Mouse (Mus musculus): ENCODE measurements around the gene Cog6.
"Not testable (repeated sequence)": the region's sequence is repeated elsewhere in the genome, so short reads cannot be mapped to it uniquely, and the experiment has no call there.

The Cog6 gene

DNA sequence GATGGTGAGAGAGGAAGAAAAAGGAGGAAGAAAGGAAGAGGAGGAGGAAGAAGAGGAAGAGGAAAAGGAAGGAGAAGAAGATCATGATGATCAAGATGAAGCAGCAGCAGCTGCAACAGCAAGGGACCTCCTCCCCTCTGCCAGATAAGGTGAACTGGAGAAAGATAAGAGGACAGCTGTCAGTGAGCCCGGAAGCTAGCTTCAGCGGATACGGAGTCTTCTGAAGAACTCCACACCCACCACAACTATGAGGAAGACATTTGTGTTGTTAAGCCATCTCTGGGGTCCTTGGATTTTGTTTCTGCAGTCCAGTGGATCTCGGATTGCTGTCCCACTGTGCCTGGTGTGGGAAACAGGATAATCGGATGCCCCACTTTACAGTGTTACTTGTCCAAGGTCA, 15.4 kb upstream of the Cog6 start:
- DNase-seq (ENCODE audit: low read depth, low spot score), result no peak

DNA sequence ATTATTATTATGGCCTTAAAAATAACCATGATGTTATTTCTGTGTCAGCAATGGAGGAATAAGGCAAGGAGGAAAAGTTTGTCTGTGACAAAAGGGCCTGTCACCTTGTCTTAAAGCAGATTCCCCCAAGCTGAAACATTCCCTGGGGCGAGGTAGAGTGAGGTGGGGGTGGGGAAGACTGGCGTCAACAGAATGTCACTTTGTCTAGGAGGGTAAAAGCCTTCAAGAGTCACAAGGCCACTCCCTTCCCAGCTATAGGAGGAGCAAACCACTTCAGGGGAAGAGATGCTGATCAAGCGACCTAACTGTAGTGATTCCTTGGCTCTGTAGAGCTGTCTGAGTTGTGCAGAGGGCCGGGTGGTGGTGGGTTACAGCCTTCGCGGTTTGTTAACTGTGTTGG, 14.5 kb upstream of the Cog6 start:
- DNase-seq (ENCODE audit: low read depth, low spot score), result peak; percentile 53

DNA sequence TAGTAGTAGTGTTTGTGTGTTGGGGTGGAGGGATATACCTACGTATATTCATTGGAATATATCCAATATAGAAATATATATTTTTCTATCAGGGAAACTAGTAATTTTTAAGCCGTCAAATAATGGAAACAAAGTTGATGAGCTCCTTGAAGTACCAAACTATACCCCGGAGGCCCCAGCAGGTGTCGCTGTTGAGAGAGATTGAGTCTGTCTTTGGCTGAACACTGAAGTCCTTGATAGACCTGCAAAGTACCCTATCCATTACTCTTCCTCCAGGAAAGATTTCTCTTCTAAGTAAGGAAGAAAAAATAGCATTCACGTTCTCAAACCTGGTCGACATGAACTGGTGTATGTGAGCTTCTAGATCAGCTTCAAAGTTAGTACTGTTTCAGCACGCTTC, 12.0 kb upstream of the Cog6 start:
- DNase-seq (ENCODE audit: low read depth, low spot score), result peak; percentile 79

GRCm38 (mm10) chr3:53027333-53027732, 10.3 kb upstream of the Cog6 start:
- DNase-seq (ENCODE audit: low read depth, low spot score), result no peak

GRCm38 (mm10) chr3:53007411-53007810, 9.6 kb downstream of the Cog6 start:
- DNase-seq (ENCODE audit: low read depth, low spot score), result no peak

DNA sequence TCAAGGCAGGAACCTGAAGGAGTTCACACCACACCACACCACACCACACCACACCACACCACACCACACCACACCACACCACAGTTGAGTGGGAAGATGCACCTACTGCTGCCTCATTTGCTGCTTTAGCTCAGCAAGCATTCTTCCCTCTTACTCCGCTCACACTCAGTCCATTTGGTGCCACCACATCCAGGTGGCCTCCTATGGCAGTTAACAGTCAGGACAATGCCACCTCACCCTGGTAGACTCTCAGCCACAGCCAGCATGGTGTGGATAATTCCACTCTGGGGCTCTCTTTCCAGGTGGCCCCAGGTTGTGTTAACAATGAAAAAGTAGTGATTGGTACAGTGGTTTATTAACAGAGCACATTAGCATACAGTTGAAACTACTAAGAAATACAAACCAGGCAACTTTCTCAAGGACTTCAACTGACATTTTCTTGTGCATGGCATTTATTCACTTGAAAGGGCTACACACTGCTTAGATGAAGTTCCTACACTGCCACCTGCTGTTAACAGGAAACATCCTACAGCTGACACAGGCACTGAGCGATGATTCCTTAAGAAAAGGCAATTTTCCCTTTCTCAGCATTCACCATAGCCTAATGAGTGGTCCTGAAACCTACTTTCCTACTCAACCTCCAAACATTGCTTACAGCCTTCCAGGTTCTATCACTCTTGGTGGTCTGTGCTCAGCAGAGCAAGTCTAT, 12.5 kb downstream of the Cog6 start:
- peak; percentile 55 for DNase-seq (ENCODE audit: low read depth, low spot score)

DNA sequence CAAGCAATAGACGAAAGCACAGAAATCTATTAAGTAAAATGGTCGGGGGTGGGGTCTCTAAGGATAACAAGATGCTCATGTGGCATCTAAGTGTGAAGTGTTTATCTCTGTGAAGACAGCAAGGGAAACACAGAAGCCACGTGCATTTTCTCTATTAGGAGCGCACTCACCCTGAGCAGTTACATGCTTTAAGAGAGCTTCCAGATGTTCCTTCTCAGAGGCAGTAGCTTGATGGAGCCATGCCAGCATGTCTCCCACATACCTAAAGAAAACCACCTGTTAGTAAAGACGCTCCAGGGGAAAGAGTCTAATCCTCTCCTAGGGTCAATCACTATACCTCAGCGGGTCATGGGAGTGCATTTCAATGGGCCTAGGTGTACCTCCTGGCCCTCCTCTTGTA, 15.0 kb downstream of the Cog6 start:
- no peak for DNase-seq (ENCODE audit: low read depth, low spot score)

DNA sequence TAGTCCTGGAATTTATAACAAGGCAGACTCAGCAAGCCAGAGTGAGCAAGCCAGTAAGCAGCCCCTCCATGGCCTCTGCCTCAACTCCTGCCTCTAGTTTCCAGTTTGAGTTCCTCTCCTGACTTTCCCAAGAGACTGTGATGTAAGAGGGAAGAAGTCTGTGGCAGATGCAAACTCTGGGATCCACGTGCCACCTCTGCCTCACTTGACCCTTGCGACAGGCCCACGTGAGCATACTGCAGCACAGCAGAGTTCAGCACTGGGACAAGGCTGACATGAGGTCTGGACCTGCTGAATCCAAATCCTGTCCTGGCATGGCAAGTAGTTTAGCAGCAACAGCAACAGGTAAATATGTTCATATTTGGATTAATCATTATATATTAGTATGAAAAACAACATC, 17.0 kb downstream of the Cog6 start:
- DNase-seq (ENCODE audit: low read depth, low spot score), result no peak

DNA sequence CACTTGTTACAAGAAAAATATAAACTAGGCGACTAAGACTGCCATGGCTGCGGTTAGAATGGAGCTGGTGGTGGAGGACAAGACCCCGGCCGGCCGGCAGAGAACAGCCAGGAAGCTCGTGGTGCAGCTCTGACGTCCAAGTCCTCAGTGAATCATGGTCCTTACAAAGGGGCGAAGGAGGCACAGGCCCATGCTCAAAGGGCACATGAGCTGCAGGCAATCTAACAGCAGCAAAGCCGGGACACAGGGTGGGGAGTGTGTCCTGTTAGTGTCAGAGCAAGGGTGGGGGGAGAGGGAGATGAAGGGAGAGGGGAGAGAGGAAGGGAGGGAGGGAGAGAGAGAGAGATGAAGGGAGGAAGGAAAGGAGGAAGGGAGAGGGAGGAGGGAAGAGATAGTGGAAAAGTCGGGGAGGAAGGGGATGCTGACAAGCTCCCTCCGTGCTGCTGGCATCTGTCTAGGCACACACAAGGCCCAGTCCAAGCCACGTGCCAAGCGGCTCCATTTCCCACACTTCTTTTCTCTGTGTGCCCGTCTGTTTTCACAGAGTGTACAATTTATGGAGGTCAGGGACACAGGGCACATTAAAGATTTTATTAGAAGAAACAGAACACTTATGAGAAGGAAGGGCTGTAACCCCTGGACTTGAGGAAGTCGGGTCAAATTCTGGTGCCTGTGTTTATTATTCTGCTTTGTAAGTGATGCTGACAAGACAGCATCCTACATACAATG, 17.9 kb downstream of the Cog6 start:
- no peak for DNase-seq (ENCODE audit: low read depth, low spot score)

DNA sequence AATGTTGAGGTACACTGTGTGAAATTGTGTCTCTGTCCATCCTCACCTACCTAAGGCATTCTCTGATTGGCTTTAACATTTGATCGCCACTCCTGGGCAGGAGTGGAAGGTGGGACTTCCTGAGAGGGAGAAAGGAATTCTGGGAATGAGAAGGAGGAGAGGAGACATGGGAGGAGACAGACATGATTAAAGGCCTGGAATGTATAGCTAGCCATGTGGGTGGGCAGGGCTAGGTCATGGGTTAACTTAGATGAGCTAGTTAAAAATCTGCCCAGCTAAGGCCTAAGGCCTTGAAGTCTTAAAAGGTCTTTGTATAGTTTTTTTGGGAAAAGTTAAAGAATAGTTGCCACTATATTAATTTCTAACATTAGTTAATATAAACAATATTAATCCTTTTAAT, 19.7 kb downstream of the Cog6 start:
- no peak for DNase-seq (ENCODE audit: low read depth, low spot score)

GRCm38 (mm10) chr3:52996635-52997034, 20.4 kb downstream of the Cog6 start:
- DNase-seq (ENCODE audit: low read depth, low spot score), result no peak

- DNase-seq (ENCODE audit: low read depth, low spot score), result no peak
Measured at GRCm38 (mm10) chr3:52994666-52995065, 22.4 kb downstream of the Cog6 start.

- no peak for DNase-seq (ENCODE audit: low read depth, low spot score)
Measured at GRCm38 (mm10) chr3:52993296-52993695, 23.7 kb downstream of the Cog6 start.

DNA sequence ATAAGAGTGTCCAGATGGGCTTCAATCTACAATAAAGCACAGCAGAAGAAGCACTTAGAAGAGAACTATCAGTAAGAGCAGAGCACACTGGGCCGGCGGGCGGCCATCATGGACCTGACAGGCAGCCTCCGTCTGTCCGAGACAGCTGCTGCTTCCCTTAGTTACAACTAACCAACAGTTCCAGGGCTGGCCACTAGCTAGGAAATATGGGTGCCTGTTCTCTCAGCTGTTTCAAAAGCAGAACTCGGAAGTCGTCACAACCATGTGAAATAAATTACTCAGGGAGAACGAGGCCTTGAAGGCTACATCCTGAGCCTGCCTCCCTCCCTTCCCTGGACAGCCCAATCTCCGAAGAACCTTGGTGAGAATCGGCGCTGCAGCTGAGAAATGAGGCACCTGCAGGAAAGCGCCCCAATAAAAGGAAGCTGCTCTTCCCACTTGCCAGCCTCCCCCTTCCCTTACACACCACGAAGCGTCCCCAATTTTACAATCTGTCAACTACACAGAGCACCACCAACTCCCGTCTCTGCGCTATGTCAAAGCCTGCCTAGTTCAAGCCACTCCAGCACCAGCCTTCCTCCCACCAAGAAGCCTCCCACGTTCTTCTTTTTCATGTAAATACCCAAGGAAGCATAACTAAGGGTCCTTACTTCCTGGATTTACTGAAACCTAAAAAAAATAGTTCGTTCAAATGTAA, 26.8 kb downstream of the Cog6 start:
- no peak for DNase-seq (ENCODE audit: low read depth, low spot score)

GRCm38 (mm10) chr3:52985508-52985941, 31.5 kb downstream of the Cog6 start:
- DNase-seq (ENCODE audit: low read depth, low spot score), result not testable (repeated sequence)

DNA sequence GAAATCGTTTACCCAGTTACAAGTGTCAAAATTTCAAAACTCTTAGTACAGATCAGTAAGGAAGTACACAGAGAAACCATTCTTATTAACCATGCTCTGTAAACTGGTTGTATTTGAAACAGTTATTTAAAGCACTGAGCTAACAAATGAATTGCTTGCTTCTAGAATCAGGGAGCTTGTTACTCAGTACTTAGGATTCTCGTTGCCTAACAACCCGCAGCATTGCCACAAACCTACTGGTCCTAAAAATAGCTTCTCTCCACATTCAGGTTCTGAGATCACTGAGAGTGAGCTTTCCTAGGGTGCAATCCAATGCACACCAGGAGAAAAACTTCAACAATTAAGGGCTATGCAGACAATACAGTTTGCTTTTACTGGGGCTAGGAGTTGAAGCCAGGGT, 33.3 kb downstream of the Cog6 start:
- DNase-seq (ENCODE audit: low read depth, low spot score), result no peak

GRCm38 (mm10) chr3:52982993-52983392, 34.0 kb downstream of the Cog6 start:
- DNase-seq (ENCODE audit: low read depth, low spot score), result no peak

DNA sequence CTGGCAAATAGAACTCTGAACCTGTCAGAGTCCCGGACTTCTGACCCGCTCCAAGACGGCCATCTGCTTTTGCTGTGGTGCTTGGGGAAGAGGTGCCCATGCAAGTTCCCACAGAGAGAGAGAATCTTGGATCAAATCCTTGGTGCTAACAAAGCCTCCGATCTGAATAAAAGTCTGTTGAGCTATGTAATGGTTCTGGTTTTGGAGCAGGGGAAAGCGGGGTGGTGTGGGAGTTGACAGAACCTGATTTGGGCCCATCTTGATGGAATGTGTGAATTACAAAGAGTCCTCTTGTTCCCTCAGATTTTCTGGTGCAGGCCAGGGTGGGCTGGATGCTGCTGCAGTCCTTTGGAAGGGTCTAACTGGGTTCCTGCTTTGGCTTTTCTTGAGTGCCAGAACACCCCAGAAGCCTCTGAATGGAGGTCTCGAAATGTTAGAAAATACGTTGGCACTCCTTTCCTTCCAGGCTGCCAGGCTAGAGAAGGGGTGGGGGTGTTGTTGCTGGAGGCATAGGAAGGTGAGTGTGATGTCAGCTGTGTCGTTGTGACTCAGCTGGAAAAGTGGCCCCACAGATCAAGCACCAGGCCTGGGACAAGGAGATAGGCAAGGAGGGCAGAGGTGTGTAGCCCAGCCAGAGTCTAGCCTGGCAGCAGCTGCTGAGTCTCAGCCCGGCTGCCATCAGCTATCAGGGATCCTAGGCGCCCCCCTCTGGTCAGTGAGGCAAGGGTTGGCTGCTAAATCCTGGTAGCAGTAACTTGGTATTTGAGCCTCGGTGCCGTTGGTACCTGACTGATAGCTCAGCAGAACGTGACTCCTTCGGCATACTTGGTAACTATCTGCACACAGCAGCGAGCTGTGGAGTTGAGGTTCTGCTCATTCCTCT, 42.1 kb downstream of the Cog6 start:
- peak; percentile 51 for DNase-seq (ENCODE audit: low read depth, low spot score)

DNA sequence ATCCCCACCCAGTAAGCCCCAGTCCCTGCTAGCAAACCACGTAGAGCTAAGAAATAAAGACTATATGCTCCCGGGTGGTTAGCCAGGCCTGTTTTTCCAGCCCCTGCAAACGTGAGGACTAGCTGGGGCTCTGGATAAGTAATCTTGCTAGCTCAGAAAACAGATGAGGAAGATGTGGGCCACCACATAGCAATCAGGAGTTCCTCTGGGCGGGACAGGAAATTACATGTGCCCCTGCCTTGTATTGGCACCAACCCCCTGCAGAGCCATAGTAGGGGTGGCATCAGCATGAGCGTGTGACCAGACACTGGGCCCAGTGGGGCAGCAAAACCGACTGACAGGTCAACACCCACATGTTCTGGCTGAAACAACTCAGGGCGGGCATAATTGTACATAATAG, 44.1 kb downstream of the Cog6 start:
- DNase-seq (ENCODE audit: low read depth, low spot score), result no peak

DNA sequence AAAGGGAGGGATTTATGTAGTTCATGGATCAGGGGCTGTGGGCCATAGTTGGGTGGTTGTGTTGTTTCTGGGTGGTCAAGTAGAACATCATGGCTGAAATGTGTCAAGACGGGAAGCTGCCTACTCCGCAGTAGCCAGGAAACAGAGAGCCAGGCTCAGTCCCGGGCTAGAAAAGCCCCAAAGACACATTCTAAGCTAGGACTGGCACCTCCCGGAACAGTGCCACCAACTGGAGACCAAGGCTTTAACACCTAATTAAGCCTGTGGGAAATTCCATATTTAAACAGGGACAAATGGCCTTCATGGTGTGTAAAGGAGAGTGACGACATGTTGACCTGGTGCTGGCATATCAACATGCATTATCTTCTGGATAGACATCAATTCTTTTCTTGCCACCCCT, 50.0 kb downstream of the Cog6 start:
- DNase-seq (ENCODE audit: low read depth, low spot score), result peak; percentile 55

GRCm38 (mm10) chr3:52964206-52964605, 52.8 kb downstream of the Cog6 start:
- DNase-seq (ENCODE audit: low read depth, low spot score), result no peak

DNA sequence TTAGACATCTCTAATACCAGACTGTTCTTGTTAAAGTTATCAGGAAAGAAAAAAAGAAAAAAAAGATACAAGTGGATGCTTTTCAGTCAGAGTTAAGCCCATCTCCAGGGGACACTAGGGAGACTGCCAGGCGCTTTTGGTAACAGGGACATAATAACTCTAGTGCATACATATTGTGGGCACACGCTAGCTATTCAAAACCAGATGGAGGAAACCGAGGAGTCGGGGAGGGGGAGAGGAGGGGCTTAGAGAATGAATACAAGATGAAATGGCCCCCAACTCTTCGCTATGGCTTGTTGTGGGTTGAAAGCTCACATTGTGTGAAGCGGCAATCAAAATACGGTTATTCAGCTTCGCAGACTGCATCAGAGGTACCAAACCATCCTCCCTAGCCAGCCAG, 53.6 kb downstream of the Cog6 start:
- DNase-seq (ENCODE audit: low read depth, low spot score), result no peak
